Mouse (Mus musculus): ENCODE results near the gene Tubb4b.

Tubb4b gene

DNA sequence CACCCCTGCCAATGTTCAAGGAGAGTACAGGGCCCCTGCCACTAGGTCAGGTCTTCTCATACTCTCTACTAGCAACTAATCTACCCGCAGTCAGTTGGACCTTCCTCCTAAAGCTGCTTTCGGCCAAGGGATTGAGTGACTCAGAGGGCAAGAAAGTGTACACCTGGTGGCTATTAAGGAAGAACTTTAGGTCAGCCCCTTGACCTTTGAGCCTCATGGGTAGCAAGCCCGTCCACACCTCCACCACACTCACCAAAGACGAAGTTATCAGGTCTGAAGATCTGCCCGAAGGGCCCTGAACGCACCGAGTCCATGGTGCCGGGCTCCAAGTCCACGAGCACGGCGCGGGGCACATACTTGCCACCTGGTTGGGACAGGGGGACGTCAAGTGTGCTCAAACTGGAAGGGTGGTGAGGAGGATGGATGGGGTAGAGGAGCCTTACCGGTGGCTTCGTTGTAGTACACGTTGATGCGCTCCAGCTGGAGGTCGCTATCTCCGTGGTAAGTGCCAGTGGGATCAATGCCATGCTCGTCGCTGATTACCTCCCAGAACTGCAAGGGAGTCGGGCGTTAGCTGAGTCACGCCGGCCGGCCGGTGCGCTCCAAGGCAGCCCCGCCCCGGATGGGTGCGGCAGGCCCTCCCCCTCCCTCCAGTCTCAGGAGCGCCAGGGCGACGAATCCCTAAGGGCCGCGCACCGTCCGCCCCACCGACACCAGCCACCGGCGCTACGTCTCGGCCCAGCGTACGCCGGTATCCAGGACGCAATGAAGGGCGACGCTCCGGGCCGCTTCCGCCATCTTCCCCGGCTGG is 616 bp downstream of the Tubb4b start:
- peak; percentile 78 to 89 for DNase-seq

DNA sequence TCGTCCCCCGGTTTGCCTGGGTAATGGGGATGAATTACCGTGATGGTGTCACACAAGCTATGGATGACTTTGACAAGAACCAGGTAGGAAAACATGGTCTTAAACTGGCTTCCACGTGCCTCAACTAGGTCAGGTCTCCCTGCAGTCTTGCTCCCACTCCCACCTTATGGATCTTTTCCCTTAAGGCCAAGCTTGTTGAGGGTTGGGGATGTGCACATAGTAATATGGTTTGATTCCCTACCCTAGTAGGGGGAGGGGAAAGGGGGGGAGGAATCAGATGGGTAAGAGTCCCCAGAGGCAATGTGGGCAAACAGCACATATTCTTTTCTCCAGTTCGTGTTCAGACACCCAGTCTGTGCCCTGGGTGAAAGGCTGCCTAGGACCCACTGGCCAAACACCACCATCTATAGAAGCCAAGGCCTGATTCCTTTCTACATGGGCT is 3.1 kb downstream of the Tubb4b start:
- DNase-seq = no peak

DNA sequence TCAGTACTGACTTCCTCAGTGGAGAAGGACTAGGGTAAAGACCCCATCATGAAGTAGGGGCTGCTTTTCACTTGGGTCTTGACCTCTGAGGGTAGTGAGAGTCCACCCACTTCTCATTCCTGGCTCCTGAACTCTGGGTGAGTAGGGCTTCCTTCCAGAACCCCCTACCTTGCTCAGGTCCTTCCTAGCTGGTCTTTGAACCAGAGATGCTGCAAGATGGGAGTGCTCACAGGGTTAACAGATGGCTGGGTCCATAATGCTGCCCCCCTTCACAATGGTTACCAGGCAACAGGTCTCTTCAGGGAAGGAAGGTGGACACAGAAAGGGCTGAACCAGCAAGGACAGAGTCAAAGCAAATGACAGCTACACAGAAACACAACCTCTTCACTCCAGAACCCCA is 6.1 kb downstream of the Tubb4b start, which contains the start of gene Fam166a:
TSS of gene Fam166a (plus strand) at position 301 of the 400 bp plus-strand sequence.
- DNase-seq = no peak

DNA sequence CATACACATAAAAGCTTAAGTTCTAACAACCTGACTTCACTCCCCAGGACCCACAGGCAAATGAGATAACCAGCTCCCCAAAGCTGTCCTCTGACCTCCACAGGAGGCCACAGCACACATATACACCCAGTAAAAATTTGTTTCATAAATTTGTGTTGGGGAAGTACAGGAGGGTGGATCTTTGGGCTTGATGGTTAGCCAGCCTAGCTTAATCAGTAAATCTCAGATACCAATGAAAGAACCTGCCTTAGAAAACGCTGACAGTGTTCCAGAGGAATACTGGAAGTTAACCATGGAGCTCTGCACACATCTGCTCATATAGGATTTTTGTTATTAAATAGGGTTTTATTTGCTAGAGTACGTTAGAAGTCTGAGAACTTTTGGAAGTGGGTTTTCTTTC is 6.8 kb downstream of the Tubb4b start:
- no peak for DNase-seq

DNA sequence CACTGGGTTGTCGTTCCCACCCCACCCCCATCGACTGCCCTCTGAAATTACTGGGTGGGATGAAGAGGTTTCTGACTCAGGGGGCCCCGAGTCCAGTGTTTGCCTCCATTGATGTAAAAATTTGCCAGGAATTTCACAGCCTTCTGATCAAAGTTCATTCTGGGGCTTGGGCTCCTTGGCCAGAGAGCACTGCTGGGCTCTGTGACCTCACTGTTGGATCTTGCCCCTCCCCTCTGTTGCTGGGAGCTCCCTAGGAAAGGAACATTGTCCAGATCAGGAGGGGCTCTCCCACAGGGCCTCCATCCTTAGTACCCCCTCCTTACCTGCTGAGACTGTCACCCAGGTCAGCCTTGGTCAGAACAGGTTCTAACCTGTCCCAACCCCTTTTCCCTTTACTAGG is 10.1 kb downstream of the Tubb4b start, which contains the start of gene Stpg3:
TSS of gene Stpg3 (minus strand) at position 194 of the 400 bp plus-strand sequence.
- peak in 1 of 2 experiments; percentile 40 for DNase-seq

DNA sequence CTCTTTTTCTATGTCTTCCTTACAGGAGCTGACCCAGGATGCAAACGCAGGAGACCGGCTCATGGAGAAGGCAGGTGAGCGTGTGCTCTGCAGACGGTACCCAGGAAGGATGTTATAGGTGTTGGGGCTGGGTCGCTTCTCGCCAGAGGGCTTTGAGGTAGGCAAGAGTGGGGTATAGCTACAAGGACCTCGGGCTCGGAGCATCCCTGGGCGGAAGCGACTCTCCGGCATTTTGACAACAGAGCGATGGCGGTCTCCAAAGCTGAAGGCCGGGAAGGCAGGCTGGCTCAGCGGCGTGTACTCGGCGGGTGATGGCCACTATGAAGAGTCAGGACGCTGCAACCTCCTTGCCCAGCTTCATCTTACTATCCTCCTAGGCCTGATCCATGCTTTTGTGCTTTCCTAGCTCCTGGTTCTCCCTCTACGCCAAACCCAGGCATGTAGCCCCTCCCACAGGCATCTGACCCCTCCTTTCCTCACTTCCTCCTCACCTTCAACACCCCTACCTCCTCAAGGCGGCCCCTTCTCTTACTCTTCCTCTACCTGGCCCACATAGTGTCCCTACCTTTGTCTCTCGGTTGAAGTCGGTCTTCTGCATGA is 11.1 kb downstream of the Tubb4b start:
- DNase-seq = no peak

DNA sequence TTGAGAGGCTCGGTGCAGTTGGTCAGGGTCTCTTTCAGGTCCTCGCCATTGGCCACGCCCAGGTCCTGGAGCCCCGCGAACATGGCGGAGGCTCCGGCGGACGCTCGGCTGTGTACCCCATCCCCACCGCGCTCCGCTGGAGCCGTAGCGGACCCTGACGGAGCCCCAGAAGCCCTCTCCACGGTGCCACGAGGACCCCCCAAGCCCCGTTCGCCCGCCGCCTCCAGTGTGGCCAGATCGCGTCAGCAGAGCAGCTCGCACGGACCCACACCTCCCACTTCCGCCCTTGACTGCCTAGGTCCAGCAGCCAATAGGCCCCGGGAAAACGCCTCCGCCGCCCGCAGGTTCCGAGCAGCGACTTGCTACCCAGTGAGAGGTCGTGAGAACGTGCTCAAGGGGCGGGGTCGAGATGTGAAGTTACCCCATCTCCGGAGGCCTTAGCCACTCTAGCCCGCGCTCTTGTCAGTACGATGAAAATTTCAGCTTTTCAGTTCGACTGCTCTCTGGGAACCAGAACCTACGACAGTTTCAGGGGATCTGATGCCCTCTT is 13.3 kb downstream of the Tubb4b start, which contains the start of gene Nelfb:
TSS of gene Nelfb (minus strand) at position 369 of the 550 bp plus-strand sequence.
- peak; percentile 94 to 96 for DNase-seq

DNA sequence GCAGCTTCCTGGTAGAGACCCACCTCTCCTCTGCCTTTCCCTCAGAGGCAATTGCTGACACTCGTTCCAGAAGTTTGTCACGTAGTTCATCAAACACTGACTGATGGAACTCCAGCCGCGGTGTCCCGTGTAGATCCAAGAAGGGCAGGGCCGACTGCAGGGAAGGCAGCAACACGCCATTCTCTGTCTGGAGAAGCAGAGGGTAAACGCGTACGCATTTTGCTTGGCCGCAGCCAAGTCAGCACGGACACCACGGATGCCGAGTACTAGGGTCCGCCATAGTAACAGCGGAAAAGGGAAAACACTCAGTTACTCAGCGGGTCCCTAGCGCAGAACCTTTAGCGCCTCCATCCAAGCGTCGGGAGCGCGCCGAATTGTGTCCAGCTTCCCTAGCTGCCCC is 13.8 kb downstream of the Tubb4b start:
- DNase-seq = no peak

DNA sequence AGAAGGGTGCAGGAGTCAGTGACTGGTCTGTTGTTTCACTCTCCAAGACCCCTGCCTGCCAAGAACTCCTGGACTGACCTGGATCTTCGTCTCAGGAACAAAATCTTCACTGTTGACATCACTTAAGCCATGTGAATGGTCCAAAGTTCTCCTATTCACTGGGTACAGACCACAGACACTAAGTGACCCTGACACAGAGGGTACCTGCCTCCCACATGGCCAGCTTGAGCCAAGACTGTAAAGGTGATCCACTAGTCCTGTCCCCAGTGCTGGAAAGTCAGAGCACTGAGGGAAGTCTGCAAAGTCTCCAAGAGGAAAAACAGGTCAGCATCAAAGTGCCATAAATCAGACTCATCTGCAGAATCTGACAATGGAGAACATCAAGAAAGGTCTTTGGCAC is 16.9 kb downstream of the Tubb4b start:
- DNase-seq = no peak

DNA sequence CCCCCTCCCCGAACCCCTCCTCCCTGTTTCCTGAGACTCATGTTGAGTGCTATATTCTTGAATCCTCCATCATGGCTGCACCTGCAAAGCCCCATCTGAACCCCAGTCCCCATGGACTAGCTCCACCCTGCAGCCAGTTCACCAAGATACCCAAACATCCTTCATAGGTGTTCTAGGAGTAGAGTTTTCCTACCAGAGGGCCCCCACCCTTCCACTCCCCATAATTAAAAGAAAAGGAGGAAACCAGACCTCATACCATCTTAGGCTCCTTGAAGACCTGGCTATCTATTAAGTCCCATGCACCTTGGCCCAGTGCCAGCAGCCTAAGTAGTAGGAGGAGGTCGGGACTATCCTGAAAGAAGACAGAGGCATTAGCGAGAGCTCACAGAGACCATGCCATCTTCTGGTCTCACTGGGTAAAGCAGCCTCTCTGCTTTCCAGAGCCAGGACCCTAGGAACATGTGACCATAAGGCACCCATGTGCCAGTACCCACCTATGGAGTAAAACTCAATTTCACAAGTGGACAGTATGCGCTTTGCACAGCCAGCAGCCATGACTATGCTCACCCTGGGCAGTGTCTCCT is 20.8 kb downstream of the Tubb4b start:
- peak; percentile 52 to 65 for DNase-seq

DNA sequence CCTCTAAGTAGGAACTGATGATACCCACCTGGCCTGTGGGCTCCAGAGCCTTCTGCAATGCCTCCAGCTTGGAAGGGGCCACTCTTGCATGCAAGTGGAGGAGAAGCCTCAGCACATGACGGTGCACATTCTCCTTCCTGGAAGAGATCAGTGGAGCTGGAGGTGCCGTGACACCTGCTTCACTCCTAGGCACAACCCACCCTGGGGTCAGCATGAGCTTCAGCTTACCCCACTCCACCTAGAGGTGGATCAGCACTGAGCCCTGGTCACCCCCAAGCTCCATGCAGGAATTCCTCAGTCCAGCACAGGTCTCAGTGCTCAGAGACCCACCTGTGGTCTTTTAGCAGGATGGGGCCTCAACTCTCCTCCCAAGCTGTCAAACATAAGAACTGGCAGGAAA is 23.9 kb downstream of the Tubb4b start:
- no peak for DNase-seq

DNA sequence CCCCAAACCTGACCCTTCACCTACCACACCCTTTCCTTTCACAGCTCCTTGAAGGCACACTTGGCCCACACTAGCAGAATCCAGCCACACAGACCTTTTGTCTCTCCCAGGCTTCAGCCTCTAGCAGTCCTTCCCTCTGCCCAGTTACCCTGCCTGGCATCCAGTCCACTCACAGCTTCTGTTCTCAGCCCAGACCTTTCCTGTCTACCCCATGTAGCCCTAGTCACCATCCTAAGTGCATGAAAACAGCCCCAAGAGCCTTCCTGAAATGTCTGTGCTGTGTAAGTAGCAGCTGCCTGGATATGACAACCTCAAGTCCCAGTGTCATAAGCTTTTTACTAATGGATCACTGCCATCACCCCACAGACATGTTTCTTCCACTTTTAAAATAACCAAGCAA is 26.6 kb downstream of the Tubb4b start:
- DNase-seq = no peak

DNA sequence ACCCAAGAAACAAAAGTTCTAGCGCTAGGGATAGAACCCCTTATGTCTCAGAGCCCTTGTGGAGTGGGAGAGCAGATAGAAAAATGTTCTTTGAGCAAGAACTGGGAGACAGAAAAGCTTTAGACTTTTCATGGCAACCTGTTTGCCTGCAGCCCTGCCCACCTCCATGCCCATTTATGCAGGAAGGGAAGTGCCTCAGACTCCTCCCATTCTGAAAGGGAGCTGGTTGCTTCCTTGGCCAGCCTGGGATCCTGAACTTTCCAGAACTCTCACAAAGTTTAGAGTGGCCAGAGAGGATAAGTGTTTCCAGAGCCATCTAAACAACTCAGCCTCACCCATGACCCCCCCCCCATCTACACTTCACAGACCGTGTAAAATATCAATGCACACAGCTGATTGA is 27.3 kb downstream of the Tubb4b start:
- DNase-seq = peak in 1 of 2 experiments; percentile 38

DNA sequence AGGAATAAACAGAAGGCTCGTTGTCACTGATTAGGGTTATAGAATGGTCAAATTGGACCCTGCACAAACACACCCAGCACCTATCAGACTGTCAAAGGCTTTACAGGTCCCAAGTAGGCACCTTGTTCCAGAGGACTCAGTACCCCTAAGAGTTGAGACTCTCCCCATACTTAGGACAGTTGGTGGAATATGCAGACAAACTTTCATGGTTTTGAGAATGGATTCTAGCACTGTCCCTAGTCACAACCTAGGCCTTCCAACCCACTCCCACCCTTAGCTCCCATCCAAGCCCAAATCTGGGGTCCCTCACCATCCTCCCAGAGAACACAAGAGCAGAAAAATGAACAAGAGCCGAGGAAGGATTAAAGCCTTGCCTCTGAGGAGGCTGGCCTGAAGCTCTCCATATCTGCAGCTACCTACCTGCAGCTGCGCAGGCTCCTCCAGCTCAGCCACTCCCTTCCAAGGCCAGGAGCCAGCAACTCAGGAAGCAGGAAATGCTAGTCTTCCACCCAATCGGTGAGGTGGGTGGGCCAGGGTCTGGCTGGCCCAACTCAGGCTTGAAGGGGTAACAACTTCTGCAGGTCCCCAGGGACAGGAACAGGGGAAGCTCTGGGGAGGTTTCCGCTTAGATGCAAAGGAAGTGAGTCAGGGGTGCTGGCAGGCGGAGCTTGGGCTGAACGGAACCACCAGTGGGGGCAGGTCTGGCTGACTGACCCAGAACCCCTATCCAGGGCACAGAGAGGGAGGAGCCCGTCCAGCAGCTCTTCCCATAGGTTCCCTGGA is 28.1 kb downstream of the Tubb4b start, which contains the start of gene Tor4a:
TSS of gene Tor4a (minus strand) at position 715 of the 783 bp plus-strand sequence.
- DNase-seq = peak; percentile 79 to 88

DNA sequence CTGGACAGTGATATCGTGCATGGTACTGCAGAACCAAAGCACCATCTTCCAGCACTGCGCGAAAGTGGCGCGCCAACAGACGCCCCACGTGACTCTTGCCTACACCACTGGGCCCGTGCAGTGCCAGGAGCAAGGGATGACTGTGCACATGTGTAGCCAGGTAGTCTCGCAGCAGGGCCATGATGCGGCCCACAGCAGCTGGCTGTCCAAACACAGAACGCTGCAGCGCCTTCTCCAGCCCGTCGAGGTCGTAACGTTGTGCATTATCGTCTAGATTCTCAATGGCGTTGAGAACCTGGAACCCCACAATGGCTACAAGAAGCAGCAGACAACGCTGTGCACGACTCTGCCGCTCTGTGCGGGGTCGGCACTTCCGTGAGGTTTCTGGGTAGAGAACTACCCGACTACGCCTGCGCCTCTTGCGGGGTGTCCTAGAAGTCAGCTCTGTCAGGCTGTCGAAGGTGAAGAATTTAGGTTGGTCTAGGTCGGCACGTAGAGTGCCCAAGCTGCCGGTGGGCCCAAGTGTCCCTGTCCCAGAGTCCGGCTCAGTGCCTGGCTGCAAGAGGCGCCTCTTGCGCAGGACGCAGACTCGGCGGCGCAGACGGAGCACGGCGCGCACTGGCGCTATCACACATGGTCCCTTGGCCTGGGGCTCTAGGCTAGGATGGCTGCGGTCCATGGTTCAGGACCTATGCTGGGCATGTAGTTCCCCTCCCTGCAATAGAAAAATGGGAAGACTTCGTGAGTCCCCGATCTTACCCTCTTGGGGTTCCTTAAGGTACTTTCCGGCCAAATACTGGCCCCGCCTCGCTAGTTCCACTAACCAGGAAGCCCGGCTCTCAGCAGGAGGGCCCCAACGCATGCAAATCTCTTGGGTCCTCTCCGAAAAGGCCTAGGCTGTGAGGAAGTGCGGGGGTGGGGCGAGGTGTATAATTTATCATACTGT is 29.0 kb downstream of the Tubb4b start:
- peak; percentile 69 to 80 for DNase-seq

DNA sequence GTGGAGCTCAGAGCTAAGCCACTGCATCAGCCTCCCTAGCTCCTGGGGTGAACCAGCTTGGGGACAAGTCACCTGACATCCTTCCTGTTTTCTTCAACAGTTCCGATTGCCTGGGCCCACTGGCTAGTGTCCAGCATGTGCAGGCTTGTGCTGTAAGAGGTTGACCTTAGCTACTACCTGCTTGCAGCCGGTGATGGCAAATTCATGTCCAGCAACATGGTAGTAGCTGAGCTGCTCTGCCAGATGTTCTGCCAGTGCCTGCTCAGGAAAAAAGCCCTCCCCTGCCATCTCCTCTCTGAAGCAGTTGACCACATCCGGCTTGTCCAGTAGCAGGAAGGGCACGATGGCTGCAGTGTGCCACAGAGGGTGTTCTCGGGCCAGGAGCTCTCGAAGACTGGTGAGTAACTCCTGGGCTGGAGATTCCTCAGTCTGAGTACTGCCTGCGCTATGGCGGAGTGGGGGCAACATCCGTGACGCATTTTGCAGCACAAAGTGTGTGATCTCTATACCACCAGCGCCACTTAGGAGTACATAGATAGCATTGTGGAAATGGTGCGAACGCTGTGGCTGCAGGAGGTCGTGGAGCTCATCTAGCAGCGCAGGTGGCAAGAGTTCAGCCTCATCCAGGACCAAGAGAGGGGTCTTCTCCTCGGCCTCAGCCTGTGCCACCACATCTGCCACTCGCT is 29.9 kb downstream of the Tubb4b start:
- DNase-seq = peak in 1 of 2 experiments; percentile 29

DNA sequence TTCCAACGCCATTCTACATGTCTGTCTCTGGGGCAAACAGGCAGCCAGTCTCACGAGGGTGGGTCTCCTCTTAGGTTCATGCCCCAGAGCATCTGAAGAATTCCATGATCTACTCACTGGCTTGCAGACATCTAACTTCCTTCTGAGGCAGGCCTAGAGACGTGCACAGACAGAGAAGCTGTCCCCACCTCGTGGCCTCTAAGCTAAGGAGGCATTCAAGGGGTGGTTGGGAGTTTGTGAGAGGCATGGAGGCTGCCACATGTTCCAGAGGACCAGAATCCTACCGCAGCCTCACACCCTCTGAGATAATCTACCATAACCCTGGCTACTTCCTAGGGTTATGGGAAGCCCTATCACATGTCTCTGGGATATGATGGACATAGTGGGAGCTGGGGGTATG is 30.5 kb downstream of the Tubb4b start:
- no peak for DNase-seq

DNA sequence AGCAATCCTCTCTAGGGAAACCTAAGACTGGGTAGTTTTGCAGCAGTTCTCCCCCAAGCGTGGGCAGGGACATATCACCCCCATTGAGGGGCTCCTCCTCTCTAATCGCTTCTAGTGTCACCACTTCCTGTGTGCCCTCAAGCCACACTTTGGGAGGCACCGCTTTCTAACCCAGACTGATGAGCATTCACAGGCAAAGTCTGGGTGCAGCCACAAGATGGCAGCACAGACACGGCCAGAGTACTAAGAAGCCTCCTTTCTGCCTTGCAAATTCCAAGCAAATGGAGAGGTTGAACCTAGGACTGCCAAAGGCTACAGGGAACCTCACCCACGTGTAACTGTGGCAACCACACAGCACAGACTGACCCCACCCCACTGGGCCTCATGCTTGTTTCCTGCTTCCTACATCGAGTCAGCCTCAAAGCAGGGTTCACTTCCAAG is 31.2 kb downstream of the Tubb4b start:
- peak; percentile 88 to 91 for DNase-seq

DNA sequence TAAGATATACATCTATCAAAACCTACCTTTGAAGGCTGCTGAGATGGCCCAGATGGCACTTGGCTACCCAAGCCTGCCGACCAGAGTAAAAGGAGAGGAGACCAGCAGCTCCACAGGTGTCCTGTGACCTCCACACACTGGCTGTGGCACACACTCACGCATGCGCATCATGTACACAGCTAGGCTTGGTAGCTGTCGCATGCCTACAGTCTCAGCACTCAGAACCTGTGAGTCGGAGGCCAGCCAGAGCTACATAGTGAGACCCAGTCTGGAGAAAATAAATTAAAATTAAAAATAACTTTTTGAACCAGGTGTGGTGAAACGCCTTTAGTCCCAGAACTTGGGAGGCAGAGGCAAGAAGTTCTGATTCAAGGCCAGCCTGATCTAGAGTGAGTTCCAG is 36.7 kb downstream of the Tubb4b start:
- no peak for DNase-seq

DNA sequence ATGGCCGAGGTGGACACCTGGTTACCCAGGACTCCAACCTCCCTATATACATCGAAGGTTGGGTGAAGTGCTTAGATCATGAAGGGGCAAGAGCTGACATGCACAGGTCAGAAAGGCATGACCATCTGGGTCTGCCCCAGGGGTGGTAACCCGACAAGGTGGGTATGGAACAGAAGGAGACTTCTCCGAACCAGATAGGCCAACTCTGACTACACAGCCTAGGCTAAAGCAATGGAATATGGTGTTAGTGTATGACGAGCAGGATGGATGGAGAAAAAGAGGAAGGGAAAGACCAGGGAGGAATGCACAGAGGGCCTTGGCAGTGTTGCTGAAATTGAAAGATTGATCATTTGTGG is 37.9 kb downstream of the Tubb4b start:
- DNase-seq = no peak
